Mouse (Mus musculus) gastrocnemius, adult 18-20 months (tissue): ENCODE measurements around the gene Tyms. TPM values are rescaled to one million over a fixed set of nuclear protein-coding genes. Genes with fewer than 3 reads are reported as not detected.
"Not testable (repeated sequence)": the region's sequence is repeated elsewhere in the genome, so short reads cannot be mapped to it uniquely, and the experiment has no call there.

ENCODE experiments used
- DNase-seq: peaks from one replicate; pipeline ENCODE4 v3.0.0; 2021; ENCODE audit warnings: low spot score
- total RNA-seq, 2 experiments: library from RNA; stranded (reverse); gene quantifications; 2 replicates each; pipeline ENCODE4 v1.2.3; 2021

The Tyms gene
- total RNA-seq, 2 experiments from 2014 or later, result 0.39 to 2.2 TPM

- no peak for DNase-seq
These were observed 30.9 kb upstream of the Tyms start for GRCm38 (mm10) chr5:30104339-30104738.

- no peak for DNase-seq
These were observed 29.9 kb upstream of the Tyms start for GRCm38 (mm10) chr5:30103340-30103739.

- DNase-seq, result no peak
These were observed 24.8 kb upstream of the Tyms start for GRCm38 (mm10) chr5:30098260-30098659.

GRCm38 (mm10) chr5:30095731-30096130 is 22.3 kb upstream of the Tyms start:
- no peak for DNase-seq

GRCm38 (mm10) chr5:30094399-30094798 is 21.0 kb upstream of the Tyms start:
- no peak for DNase-seq

- DNase-seq, result no peak
These were observed 19.3 kb upstream of the Tyms start for GRCm38 (mm10) chr5:30092701-30093100.

- DNase-seq, result no peak
These were observed 1.0 kb downstream of the Tyms start for GRCm38 (mm10) chr5:30072377-30072776.

GRCm38 (mm10) chr5:30071677-30072076 is 1.7 kb downstream of the Tyms start:
- no peak for DNase-seq

GRCm38 (mm10) chr5:30067726-30068125 is 5.7 kb downstream of the Tyms start:
- DNase-seq, result no peak

GRCm38 (mm10) chr5:30059607-30060006 is 13.8 kb downstream of the Tyms start:
- not testable (repeated sequence) for DNase-seq

GRCm38 (mm10) chr5:30058216-30058731 is 15.1 kb downstream of the Tyms start:
- DNase-seq, result no peak

- not testable (repeated sequence) for DNase-seq
These were observed 33.6 kb downstream of the Tyms start for GRCm38 (mm10) chr5:30039841-30040240.

GRCm38 (mm10) chr5:30039324-30039723 is 34.1 kb downstream of the Tyms start:
- DNase-seq, result not testable (repeated sequence)

GRCm38 (mm10) chr5:30037111-30037510 is 36.3 kb downstream of the Tyms start:
- DNase-seq, result not testable (repeated sequence)

- DNase-seq, result not testable (repeated sequence)
These were observed 37.6 kb downstream of the Tyms start for GRCm38 (mm10) chr5:30035862-30036261.

GRCm38 (mm10) chr5:30014580-30014979 is 58.8 kb downstream of the Tyms start:
- peak; percentile 8 for DNase-seq

- DNase-seq, result peak; percentile 92
These were observed 60.5 kb downstream of the Tyms start, which contains the start of gene Il6 for GRCm38 (mm10) chr5:30012726-30013503. Gene Il6 (plus strand): TSS chr5:30013114.

Other genes starting within 250 kb of the Tyms start
- under 1 TPM in 1 of 2 experiments, not detected in 1; 0.39 TPM for gene Il6, start 60.5 kb downstream of the Tyms start, total RNA-seq
- not detected for gene Garem2, start 31.5 kb upstream of the Tyms start, total RNA-seq
- not detected for gene 3110082J24Rik, start 32.5 kb upstream of the Tyms start, total RNA-seq
- 100 to 1,000 TPM; 326 to 396 TPM for gene Hadha, start 81.5 kb upstream of the Tyms start, total RNA-seq
- 100 to 1,000 TPM; 403 to 518 TPM for gene Hadhb, start 81.6 kb upstream of the Tyms start, total RNA-seq
- gene Adgrf3, start 132.1 kb upstream of the Tyms start, total RNA-seq, result not detected
- gene Selenoi, start 159.0 kb upstream of the Tyms start, total RNA-seq, result 1 to 10 TPM; 8.3 to 9.1 TPM
- not detected for gene Drc1, start 207.8 kb upstream of the Tyms start, total RNA-seq